Mouse (Mus musculus) forebrain, embryonic 13.5 days (tissue): ENCODE data around the gene Thsd7a. TPM values are rescaled to one million over a fixed set of nuclear protein-coding genes. Genes with fewer than 3 reads are reported as not detected.

Experiments
- ATAC-seq: fragments of 200-750 bp; cut with Nextera tagmentation; 2 replicates; pipeline ENCODE4 v1.8.0; 2017
- H3K27ac ChIP-seq: fragments of 300-500 bp; sonication (generic); 2 replicates; pipeline ENCODE4 v1.5.1; 2015; ENCODE audit warnings: inconsistent platforms, mild to moderate bottlenecking, moderate library complexity
- H3K27me3 ChIP-seq: fragments of 300-500 bp; sonication (generic); 2 replicates; pipeline ENCODE4 v1.6.1; 2015; ENCODE audit warnings: mild to moderate bottlenecking, inconsistent platforms
- H3K36me3 ChIP-seq: fragments of 300-500 bp; sonication (generic); 2 replicates; pipeline ENCODE4 v1.6.1; 2015; ENCODE audit warnings: mild to moderate bottlenecking, inconsistent platforms; ENCODE audit not compliant: poor library complexity, severe bottlenecking
- H3K4me1 ChIP-seq: fragments of 300-500 bp; sonication (generic); 2 replicates; pipeline ENCODE4 v1.6.1; 2015; ENCODE audit warnings: inconsistent platforms
- H3K4me2 ChIP-seq: fragments of 300-500 bp; sonication (generic); 2 replicates; pipeline ENCODE4 v1.6.1; 2015; ENCODE audit warnings: inconsistent platforms, mild to moderate bottlenecking, moderate library complexity
- H3K4me3 ChIP-seq: fragments of 300-500 bp; sonication (generic); 2 replicates; pipeline ENCODE4 v1.5.1; 2015; ENCODE audit warnings: mild to moderate bottlenecking, inconsistent platforms
- H3K9ac ChIP-seq: fragments of 300-500 bp; sonication (generic); 2 replicates; pipeline ENCODE4 v1.6.1; 2015; ENCODE audit warnings: mild to moderate bottlenecking, inconsistent platforms
- H3K9me3 ChIP-seq: fragments of 300-500 bp; sonication (generic); replicated peaks from 2 replicates; pipeline ENCODE4 v1.6.1; 2016; ENCODE audit warnings: inconsistent platforms
- WGBS: fragments of 180-500 bp; shearing (Covaris S2); methylation state at CpG from one replicate; pipeline ENCODE4 v1.1.7; 2015; 5-methylcytosine and 5-hydroxymethylcytosine counted together
- polyA plus RNA-seq: library from polyadenylated mRNA; unstranded; fragments of >200 nt; fragmentation: Nextera tagmentation; extraction: Ambion mirVana; gene quantifications from 2 replicates; pipeline ENCODE4 v1.2.1, GENCODE M21; 2015

Gene Thsd7a
- polyA plus RNA-seq, 1 experiment from 2014 or later = 13.4 TPM

DNA sequence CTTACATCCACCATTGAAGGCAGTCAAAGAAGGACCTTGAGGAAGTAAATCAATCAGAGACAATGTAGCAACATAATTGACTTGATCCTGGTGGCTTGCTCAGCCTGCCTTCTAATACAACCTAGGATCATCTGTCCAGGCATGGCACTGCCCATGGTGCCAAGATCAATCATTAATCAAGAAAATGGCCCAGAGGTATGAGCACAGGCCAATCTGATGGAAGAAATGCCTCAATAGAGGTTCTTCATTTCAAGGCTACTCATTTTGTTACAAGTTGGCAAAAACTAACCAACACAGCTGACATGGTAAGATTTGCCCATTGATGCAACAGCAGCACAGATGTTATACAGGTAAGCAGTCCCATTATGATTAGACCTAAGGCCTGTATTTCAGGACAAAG, 309.6 kb downstream of the Thsd7a start:
- Histone ChIP-seq H3K4me1 (no peaks in the 10 kb centered on the region), H3K36me3 (no peaks in the 10 kb centered on the region), H3K9ac (no peak overlapping the region), H3K27ac (no peak overlapping the region), H3K9me3 (no peaks in the 10 kb centered on the region), H3K27me3 (no peaks in the 10 kb centered on the region), H3K4me3 (no peak overlapping the region), H3K4me2 (no peak overlapping the region)
- ATAC-seq = no peak

DNA sequence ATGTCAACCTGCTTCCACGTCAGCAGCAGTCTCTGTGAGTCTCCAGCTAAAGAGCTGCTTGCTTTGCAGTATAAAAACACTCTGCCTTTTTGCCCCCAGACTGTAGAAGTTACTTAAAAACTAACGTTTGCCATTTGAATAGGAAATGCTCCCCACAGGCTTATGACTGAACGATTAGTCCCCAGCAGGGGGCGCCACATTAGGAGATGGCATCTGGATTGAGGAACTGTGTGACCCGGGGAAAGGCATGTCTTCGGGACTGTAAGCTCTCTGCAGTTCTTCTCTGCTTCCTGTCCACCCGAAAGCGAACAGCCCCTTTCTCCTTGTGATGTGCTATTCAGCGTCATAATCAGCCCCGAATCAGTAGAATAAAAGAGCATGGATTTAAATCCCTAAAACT, 330.1 kb downstream of the Thsd7a start:
- no peaks in the 10 kb centered on the region for H3K9me3 ChIP-seq
- ATAC-seq = no peak
- H3K4me1 ChIP-seq = no peaks in the 10 kb centered on the region
- no peak overlapping the region for H3K4me2 ChIP-seq
- H3K36me3 ChIP-seq = no peaks in the 10 kb centered on the region
- H3K27ac ChIP-seq = no peak overlapping the region
- no peak overlapping the region for H3K9ac ChIP-seq
- 86% methylated on average over 10 of the region's 10 CpGs for WGBS
- H3K27me3 ChIP-seq = no peaks in the 10 kb centered on the region
- no peak overlapping the region for H3K4me3 ChIP-seq

DNA sequence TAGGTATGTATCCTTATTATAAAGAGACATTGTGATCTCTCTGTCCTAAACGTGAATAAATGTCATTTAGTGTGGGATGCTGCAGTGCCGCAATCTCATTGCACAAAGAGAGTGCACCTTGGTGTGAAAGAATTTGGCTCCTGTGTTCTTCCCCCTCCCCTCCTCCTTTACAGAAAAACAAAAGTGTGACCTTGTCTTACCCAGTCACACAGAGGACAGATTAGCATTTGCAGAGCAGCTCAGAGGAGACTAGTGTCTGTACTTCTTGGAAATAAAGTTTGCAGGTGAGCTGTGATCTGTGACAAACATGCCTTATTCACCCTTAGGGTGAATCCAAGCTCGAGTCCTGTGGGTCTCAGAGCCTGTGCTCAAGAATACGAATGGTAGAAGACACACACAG, 332.2 kb downstream of the Thsd7a start:
- 51% methylated on average over 4 of the region's 4 CpGs for WGBS
- no peak overlapping the region for H3K9ac ChIP-seq
- H3K9me3 ChIP-seq = no peaks in the 10 kb centered on the region
- H3K27ac ChIP-seq = no peak overlapping the region
- H3K36me3 ChIP-seq = no peaks in the 10 kb centered on the region
- ATAC-seq = no peak
- H3K4me3 ChIP-seq = no peak overlapping the region
- H3K4me1 ChIP-seq = no peaks in the 10 kb centered on the region
- no peaks in the 10 kb centered on the region for H3K27me3 ChIP-seq
- H3K4me2 ChIP-seq = no peak overlapping the region

DNA sequence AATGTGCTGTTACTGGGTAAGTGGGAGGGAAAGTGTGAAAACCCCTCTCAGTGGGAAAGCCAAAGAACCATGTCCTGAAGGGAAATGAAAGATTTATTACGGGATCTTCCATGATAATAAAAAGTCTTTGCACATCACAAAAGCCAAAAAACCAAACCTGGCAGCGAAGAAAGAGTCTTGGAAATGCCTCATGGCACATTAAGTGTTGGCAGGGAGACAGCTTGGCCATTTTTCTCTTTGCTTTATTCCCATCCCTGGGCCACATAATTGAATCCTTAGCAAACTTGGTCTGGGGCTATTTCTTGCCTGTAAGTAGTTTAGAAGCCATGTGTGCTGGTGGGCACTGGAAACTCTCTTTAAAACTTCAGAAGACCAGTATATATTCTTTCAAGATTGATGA, 344.8 kb downstream of the Thsd7a start:
- Histone ChIP-seq H3K4me1 (no peaks in the 10 kb centered on the region), H3K4me3 (no peak overlapping the region), H3K27ac (no peak overlapping the region), H3K9me3 (no peaks in the 10 kb centered on the region), H3K36me3 (no peaks in the 10 kb centered on the region), H3K4me2 (no peak overlapping the region), H3K27me3 (no peaks in the 10 kb centered on the region), H3K9ac (no peak overlapping the region)
- ATAC-seq = no peak
- 93% methylated on average over 2 of the region's 2 CpGs for WGBS

DNA sequence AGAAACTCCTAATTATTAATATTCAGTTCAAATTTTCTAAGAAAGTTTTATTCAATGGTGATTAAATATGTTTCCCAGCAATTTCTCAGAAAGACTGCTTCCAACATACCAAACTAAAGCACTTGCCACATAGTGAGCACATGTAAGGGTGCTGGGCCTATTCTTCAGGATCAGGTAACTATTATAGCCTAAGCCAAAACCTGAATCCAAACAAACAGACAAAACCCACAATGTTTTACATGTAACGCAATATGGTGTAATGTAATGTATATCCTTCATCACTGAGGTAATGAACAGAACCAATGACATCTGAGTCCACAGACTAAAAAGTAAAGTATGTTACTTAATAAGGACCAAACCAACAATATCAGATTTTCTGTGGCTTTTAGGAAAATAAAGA, 346.2 kb downstream of the Thsd7a start:
- Histone ChIP-seq H3K27ac (no peak overlapping the region), H3K4me1 (no peaks in the 10 kb centered on the region), H3K4me2 (no peak overlapping the region), H3K36me3 (no peaks in the 10 kb centered on the region), H3K9me3 (no peaks in the 10 kb centered on the region), H3K27me3 (no peaks in the 10 kb centered on the region), H3K9ac (no peak overlapping the region), H3K4me3 (no peak overlapping the region)
- ATAC-seq = no peak
- 96% methylated on average over 1 of the region's 1 CpGs for WGBS

DNA sequence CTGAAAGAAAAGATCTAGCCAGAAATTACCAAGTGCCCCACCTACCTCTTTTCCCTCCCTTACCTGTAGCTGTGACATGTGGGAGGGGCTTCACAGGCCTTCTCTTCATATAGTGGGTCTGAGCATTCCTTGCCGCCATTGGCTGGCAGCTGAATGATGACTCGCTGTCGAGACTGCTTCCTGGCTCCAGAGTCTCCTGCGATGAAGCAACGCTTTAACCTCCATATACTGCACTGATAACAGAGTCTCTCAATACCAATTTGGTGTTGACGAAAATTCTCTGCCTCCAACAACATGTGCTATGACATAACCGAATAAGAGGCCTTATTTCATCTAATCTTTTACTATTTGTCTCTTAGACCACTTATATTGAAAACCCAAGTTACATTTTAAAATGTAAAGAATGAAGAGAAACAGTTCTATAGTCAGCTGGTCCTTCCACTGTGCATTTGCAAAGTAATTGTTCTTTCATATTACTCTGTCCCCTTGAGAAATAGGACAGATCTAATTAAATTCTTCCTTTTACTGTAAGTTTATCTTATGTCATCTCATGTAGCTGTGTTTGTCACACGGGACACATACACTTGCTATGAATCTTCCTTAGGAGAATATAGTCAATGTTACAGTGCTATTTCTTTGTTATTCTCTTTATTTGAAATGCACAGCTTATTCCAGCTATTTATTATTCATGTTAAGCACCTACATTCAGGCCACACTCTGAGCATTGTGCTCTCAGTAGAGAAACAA, 351.3 kb downstream of the Thsd7a start:
- Histone ChIP-seq H3K27me3 (no peaks in the 10 kb centered on the region), H3K27ac (no peak overlapping the region), H3K4me2 (no peak overlapping the region), H3K36me3 (no peaks in the 10 kb centered on the region), H3K4me1 (no peaks in the 10 kb centered on the region), H3K9ac (no peak overlapping the region), H3K4me3 (no peak overlapping the region), H3K9me3 (no peaks in the 10 kb centered on the region)
- ATAC-seq = no peak
- WGBS = 91% methylated on average over 8 of the region's 8 CpGs

DNA sequence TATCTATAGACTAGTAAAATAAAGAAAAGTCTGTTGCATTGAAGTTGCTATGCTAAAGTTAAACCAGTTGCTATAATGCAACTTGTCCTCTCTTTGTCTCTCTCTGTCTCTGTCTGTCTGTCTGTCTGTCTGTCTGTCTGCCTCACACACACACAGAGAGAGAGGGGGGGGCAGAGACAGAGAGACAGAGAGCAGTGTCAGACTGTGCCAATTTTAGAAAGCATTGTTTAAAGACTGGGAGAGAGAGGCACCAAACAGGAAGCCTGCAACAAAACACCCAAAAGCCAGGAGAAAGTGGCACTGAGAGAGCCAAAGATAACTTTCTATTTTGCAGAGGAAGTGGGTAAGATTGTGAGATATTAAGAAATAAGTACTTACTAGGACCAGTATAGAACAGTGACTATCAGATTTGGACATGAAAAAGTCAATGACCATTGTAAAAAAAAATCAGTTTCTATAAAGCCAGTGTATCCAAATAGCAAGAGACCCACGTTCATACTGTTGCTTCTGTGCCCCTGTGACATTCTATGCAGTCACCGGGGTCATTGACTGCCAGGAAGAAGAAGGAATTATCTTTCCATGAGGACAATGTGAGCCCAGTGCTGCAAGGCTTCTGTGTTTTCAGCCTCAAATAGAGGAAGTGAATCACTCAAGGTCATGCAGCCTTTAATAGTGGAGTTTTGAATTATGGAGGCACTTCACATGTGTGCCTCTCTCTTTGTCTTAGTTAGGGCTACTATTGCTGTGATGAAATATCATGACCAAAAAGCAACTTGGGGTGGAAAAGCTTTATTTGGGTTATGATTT, 355.4 kb downstream of the Thsd7a start:
- Histone ChIP-seq H3K27ac (no peak overlapping the region), H3K4me1 (no peaks in the 10 kb centered on the region), H3K9ac (no peak overlapping the region), H3K4me2 (no peak overlapping the region), H3K9me3 (no peaks in the 10 kb centered on the region), H3K27me3 (no peaks in the 10 kb centered on the region), H3K36me3 (no peaks in the 10 kb centered on the region), H3K4me3 (no peak overlapping the region)
- no peak for ATAC-seq
- 80% methylated on average over 2 of the region's 2 CpGs for WGBS

DNA sequence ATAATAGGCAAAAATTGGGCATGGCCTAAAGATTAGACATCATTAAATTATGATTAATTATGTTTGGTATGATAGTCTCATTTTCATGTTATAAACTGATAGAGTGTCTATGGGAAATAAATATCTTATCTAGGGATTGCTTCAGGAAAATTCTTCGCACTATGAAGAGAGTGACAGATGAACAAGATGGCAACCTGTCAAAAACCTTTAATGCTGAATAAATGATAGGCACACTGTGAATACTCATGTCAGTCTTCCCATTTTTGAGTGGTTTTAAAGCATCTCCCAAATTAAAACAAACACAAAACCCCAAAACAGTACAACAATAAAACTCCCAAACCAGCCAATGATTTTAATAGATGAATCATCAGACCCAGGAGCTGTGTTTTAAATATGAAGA, 362.5 kb downstream of the Thsd7a start:
- WGBS = 75% methylated on average over 1 of the region's 1 CpGs
- no peak overlapping the region for H3K4me2 ChIP-seq
- H3K4me3 ChIP-seq = no peak overlapping the region
- H3K27me3 ChIP-seq = no peaks in the 10 kb centered on the region
- no peak overlapping the region for H3K9ac ChIP-seq
- no peaks in the 10 kb centered on the region for H3K36me3 ChIP-seq
- ATAC-seq = no peak
- no peaks in the 10 kb centered on the region for H3K9me3 ChIP-seq
- no peaks in the 10 kb centered on the region for H3K4me1 ChIP-seq
- no peak overlapping the region for H3K27ac ChIP-seq

DNA sequence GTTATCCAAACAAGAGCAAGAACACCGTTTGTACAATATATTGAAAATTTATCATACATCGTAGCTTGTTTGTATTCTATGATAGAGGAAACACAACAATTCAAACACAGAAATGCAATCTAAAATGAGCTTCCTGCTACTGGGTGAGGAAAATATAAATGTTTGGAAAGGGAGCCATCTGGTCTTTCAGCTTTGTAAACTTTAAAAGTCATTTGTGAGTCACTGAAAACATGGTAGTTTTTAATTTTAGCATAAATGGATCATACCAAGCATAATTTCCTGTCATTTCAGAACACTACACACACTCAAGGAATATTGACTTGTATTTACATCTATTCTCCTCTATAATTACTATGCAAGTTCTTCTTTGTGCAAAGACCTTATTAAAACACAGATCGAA, 363.6 kb downstream of the Thsd7a start:
- H3K9me3 ChIP-seq = no peaks in the 10 kb centered on the region

DNA sequence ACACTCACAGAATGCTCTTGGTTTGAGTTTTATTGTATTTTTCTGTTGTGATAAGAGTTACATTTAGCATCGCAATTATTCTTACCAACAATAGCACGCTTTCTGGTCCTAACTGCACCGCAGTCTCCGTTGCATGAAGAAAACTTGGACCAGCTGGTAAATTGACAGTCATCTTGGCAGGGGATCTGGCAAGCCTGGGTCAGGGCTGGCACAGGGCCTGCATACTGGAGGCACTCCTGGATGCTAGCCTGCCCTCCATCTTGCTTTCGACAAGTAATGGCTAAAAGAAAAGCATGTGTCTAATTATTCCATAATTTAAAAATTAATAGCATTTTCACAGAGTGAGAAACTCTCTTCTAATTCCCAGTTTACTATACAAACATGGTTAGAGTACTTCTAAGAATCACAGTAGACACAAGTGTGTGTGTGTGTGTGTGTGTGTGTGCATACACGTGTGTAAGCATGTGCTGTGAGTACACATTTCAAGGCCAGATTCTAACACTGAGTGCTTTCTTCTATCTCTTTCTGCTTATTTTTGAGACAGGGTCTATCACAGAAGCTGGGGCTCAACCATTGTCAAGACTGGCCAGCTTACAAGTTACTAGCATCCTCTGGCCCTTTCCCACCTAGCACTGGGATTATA, 368.0 kb downstream of the Thsd7a start:
- Histone ChIP-seq H3K36me3 (no peaks in the 10 kb centered on the region), H3K4me2 (no peak overlapping the region), H3K27me3 (no peaks in the 10 kb centered on the region), H3K9me3 (no peaks in the 10 kb centered on the region), H3K4me1 (0 out of 2 replicates have a peak, but pooled peaks cover 2% of the 10 kb centered on the region), H3K27ac (peak overlapping the region; percentile 21; the same call in 1 of the 2 replicates), H3K4me3 (no peak overlapping the region), H3K9ac (no peak overlapping the region)
- 54% methylated on average over 6 of the region's 6 CpGs for WGBS
- peak; percentile 94 for ATAC-seq

More for the DNA sequence above, 363.6 kb downstream of the Thsd7a start:
- H3K4me1 ChIP-seq = 0 out of 2 replicates have a peak, but pooled peaks cover 2% of the 10 kb centered on the region
- no peak overlapping the region for H3K4me3 ChIP-seq
- whole genome bisulfite sequencing = 91% methylated on average over 3 of the region's 3 CpGs
- ATAC-seq = no peak
- no peak overlapping the region for H3K4me2 ChIP-seq
- no peak overlapping the region for H3K27ac ChIP-seq
- H3K36me3 ChIP-seq = no peaks in the 10 kb centered on the region
- H3K9ac ChIP-seq = no peak overlapping the region
- H3K27me3 ChIP-seq = no peaks in the 10 kb centered on the region

DNA sequence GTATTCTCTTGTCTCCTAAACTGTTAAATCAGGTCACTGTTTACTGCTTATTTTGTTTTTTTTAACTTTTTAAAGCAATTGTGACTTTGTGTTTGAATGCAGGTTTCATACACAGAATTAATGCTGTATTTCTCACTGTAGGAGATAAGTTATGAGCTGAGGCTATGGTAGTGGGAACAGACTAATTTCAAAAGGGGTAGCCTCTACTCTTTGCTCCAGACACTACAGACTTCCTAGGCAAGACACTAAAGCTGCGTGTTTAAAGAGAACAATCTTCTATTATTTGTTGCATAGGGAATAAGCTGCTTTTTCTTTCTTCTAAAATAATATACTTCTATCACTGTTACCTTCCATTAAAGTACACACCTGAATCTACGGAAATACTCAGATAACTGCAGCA, 368.5 kb downstream of the Thsd7a start:
- ATAC-seq = peak; percentile 41; the same call in 1 of the 2 replicates

DNA sequence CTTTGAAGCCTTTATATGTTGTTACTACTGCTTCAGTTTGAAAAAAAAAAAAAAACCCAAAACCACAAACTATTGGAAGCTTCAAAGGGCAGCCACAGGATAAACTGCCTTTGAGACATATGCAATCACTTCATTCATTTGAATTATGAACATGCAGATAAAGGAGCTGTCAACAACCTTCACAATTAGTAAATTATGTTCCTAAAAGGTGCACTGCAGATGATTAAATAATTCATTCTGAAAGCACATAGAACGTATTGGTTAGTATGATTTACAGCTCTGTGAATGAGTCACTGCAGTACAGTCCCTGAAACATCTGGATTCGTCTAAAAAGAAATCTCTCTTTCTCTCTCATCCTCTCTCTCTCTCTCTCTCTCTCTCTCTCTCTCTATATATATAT, 390.5 kb downstream of the Thsd7a start:
- Histone ChIP-seq H3K27ac (no peak overlapping the region), H3K9me3 (no peaks in the 10 kb centered on the region), H3K9ac (no peak overlapping the region), H3K4me2 (no peak overlapping the region), H3K4me1 (no peaks in the 10 kb centered on the region), H3K4me3 (no peak overlapping the region), H3K27me3 (no peaks in the 10 kb centered on the region), H3K36me3 (no peaks in the 10 kb centered on the region)
- WGBS = 75% methylated on average over 2 of the region's 2 CpGs
- no peak for ATAC-seq

More for the DNA sequence above, 368.5 kb downstream of the Thsd7a start:
- Histone ChIP-seq H3K27ac (no peak overlapping the region), H3K36me3 (no peaks in the 10 kb centered on the region), H3K4me3 (no peak overlapping the region), H3K27me3 (no peaks in the 10 kb centered on the region), H3K9ac (no peak overlapping the region), H3K4me2 (no peak overlapping the region), H3K9me3 (no peaks in the 10 kb centered on the region), H3K4me1 (0 out of 2 replicates have a peak, but pooled peaks cover 2% of the 10 kb centered on the region)
- 64% methylated on average over 2 of the region's 2 CpGs for whole genome bisulfite sequencing
